Mouse (Mus musculus) heart, postnatal 25 days (tissue): ENCODE results near the gene Pigx. TPM values are rescaled to one million over a fixed set of nuclear protein-coding genes. Genes with fewer than 3 reads are reported as not detected.

Experiments
- DNase-seq: peaks from one replicate; pipeline ENCODE4 v3.0.0; 2022; ENCODE audit warnings: low spot score
- intact Hi-C: fragments of 180-260 bp; cut with DNase I; formaldehyde crosslinking; loops from one replicate; pipeline ENCODE4 v1.15.1; 2025
- total RNA-seq, 2 experiments: library from RNA; stranded (reverse); gene quantifications; 2 replicates each; pipeline ENCODE4 v1.2.3; 2021

The Pigx gene
- total RNA-seq, 2 experiments from 2014 or later = 19.2 to 21.9 TPM

DNA sequence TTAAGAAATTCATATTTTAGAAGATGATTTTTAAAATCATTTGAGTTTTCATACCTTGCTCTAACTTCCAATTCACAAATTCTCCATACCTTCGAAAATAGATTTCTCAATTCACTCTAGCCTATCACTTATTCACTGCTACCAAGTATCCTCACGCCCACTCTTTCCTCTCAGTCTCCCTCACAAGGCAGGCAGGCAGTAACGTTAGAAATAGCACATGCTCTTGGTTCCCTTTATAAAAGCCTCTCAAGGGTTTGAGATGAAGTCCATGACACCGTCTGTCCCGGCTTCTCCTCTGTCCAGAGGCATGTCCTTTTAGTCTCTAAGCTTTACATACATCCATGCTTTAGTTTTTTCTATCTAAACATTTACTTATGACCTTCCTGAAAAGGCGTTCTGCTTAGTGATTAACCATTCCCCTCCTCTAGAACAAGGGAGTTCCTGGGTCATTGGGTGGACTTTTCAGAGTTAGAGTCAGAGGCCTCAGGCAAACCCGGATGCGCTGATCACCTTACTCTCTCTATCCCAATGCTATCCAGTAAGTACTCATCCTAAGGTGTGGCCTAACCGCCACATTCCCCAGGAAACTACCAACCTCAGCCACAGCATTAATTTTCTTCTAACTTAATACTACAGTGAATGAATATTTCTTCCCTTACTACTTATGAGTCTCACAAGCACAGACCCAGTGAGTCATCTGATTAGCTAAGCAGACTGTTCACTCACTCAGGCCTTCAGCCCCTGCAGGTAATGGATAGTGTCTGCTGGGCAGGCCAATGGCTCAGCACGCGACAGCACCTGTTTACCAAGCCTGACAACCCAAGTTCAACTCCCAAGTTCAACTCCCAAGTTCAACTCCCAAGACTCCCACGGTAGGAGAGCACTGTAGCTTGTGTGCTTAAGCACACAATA, 30.9 kb downstream of the Pigx start:
- intact Hi-C loops = no loop called here
- no peak for DNase-seq

GRCm38 (mm10) chr16:32066899-32067298, 32.6 kb downstream of the Pigx start:
- intact Hi-C loops = no loop called here
- no peak for DNase-seq

GRCm38 (mm10) chr16:32063900-32064299, 35.6 kb downstream of the Pigx start:
- intact Hi-C loops = no loop called here
- no peak for DNase-seq

- intact Hi-C loops = no loop called here
- no peak for DNase-seq
Observed at GRCm38 (mm10) chr16:32062226-32062625, 37.3 kb downstream of the Pigx start.

DNA sequence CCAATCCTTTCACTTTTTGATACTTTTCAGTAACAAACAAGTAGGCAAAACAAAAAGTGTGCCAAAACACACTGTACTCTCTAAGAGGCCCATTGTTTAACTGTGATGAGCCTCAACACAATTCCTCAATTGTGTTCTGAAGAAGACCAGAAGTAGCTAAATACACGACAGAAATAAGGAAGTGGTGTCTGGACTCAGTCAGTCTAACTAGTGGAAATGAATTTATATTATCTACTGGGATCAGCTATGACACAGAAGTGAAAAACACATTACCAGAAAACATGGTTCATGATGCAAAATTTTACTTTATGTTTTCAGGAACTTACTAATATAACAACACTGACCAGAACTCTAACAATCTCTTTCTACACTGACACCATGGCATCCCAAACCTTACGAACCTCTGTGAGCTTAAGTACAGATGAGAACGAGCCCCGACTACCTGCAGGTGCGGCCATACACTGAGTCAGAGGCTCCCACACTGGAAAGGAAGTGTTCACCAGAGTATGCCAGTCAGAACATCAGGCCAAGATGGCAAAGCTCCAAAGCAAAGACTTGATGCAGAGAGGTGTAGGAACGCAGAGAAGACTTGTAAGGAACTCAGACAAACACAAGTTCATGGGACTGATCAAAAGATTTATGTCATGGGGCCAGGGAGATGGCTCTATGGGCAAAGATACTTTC, 39.6 kb downstream of the Pigx start:
- DNase-seq = no peak
- intact Hi-C loops = no loop called here

GRCm38 (mm10) chr16:32058817-32059216, 40.7 kb downstream of the Pigx start:
- DNase-seq = no peak
- intact Hi-C loops = no loop called here

DNA sequence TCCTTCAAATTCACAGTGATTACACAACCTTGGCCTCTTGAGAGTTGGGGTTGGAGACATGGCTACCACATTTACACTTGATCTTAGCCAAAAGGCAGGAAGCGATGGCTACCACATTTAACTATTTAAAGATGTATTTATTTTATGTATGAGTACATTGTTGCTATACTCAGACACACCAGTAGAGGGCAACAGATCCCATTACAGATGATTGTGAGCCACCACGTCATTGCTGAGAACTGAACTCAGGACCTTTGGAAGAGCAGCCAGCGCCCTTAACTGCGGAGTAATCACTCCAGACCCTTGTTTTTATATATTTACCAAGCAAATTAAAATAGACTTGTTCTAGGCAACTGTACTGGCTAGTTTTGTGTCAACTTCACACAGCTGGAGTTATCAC, 57.2 kb downstream of the Pigx start:
- intact Hi-C loops = loop anchor here (5.0 kb wide), 1 partner anchor 35 kb away; the partner anchor contains the start of gene Pak2
- no peak for DNase-seq

Other genes with a start within 250 kb of the Pigx start
- under 1 TPM in 1 of 2 experiments, not detected in 1; 0.10 TPM for gene Meltf, start 220.9 kb downstream of the Pigx start, total RNA-seq
- gene Pigz, start 165.9 kb downstream of the Pigx start, total RNA-seq = 1 to 10 TPM; 1.7 to 3.3 TPM
- 10 to 100 TPM; 81.8 to 82.0 TPM for gene 0610012G03Rik, start 151.2 kb downstream of the Pigx start, total RNA-seq
- 10 to 100 TPM; 21.4 to 25.5 TPM for gene Ncbp2, start 151.2 kb downstream of the Pigx start, total RNA-seq
- gene Senp5, start 96.5 kb downstream of the Pigx start, total RNA-seq = 10 to 100 TPM; 11.9 to 13.3 TPM
- 10 to 100 TPM; 24.7 to 27.7 TPM for gene Pak2, start 20.4 kb downstream of the Pigx start, total RNA-seq
- 10 to 100 TPM in 1 of 2 experiments, 1 to 10 TPM in 1; 8.9 to 10.9 TPM for gene Cep19, start 60 bp upstream of the Pigx start, total RNA-seq
- 1 to 10 TPM; 5.3 to 5.6 TPM for gene Nrros, start 65.9 kb upstream of the Pigx start, total RNA-seq
- gene Bex6, start 80.1 kb upstream of the Pigx start, total RNA-seq = not detected
- gene Fbxo45, start 147.4 kb upstream of the Pigx start, total RNA-seq = 10 to 100 TPM; 12.8 to 13.1 TPM
- gene Wdr53, start 147.5 kb upstream of the Pigx start, total RNA-seq = 1 to 10 TPM; 7.2 to 7.8 TPM
- 10 to 100 TPM; 25.6 to 30.3 TPM for gene Smco1, start 171.7 kb upstream of the Pigx start, total RNA-seq
- 10 to 100 TPM; 13.2 to 15.0 TPM for gene Rnf168, start 177.7 kb upstream of the Pigx start, total RNA-seq
- gene Ubxn7, start 232.5 kb upstream of the Pigx start, total RNA-seq = 10 to 100 TPM; 22.9 to 24.0 TPM